Mouse (Mus musculus) forelimb bud, embryonic 11.5 days (tissue): Measurements from ENCODE around the gene Gm28308.

Experiments
- DNase-seq: peaks from one replicate; pipeline ENCODE4 v3.0.0-alpha.2; 2012; ENCODE audit warnings: low read depth, low spot score

Gm28308 gene

GRCm38 (mm10) chr6:52156551-52157200 lies 56.5 kb downstream of the Gm28308 start:
- DNase-seq = no peak

GRCm38 (mm10) chr6:52155471-52155870 lies 57.7 kb downstream of the Gm28308 start:
- no peak for DNase-seq

GRCm38 (mm10) chr6:52154044-52154443 lies 59.1 kb downstream of the Gm28308 start:
- no peak for DNase-seq

GRCm38 (mm10) chr6:52153270-52153669 lies 59.9 kb downstream of the Gm28308 start:
- no peak for DNase-seq

GRCm38 (mm10) chr6:52152226-52153193 lies 60.6 kb downstream of the Gm28308 start:
- no peak for DNase-seq

- no peak for DNase-seq
Measured at GRCm38 (mm10) chr6:52151571-52151970, 61.6 kb downstream of the Gm28308 start.

- no peak for DNase-seq
Measured at GRCm38 (mm10) chr6:52150401-52150966, 62.7 kb downstream of the Gm28308 start.

- no peak for DNase-seq
Measured at GRCm38 (mm10) chr6:52139115-52139514, 74.0 kb downstream of the Gm28308 start.

- no peak for DNase-seq
Measured at GRCm38 (mm10) chr6:52138576-52138975, 74.6 kb downstream of the Gm28308 start.

- no peak for DNase-seq
Measured at GRCm38 (mm10) chr6:52137841-52138535, 75.2 kb downstream of the Gm28308 start.

GRCm38 (mm10) chr6:52123673-52124072 lies 89.5 kb downstream of the Gm28308 start:
- DNase-seq = no peak

GRCm38 (mm10) chr6:52121173-52121572 lies 92.0 kb downstream of the Gm28308 start:
- no peak for DNase-seq

GRCm38 (mm10) chr6:52118903-52119635 lies 94.1 kb downstream of the Gm28308 start:
- DNase-seq = no peak

- DNase-seq = no peak
Measured at GRCm38 (mm10) chr6:52115899-52116298, 97.2 kb downstream of the Gm28308 start.
